Mouse (Mus musculus): ENCODE measurements around the gene Slc25a18.

GRCm38 (mm10) chr6:120796111-120796510, 22.7 kb downstream of the Slc25a18 start:
- TF ChIP-seq POLR2A (IDR thresholded peaks at IDR 0.05; ENCODE audit: insufficient read length, low read depth), result no peak
- TF ChIP-seq MYOD1 (IDR thresholded peaks at IDR 0.05; ENCODE audit: control insufficient read depth in 1 of 3, insufficient read length in 2 of 3, low read depth in 2 of 3), result no peak
- TF ChIP-seq REST (IDR thresholded peaks at IDR 0.05; ENCODE audit: insufficient read depth, insufficient read length), result no peak
